Mouse (Mus musculus) brain, embryonic 14.5 days (tissue): ENCODE data around the gene Samd14.

Experiments
- CTCF ChIP-seq: fragments of 200-500 bp; IDR thresholded peaks from 2 replicates; pipeline ENCODE4 v1.5.1; 2012; ENCODE audit warnings: inconsistent platforms, mild to moderate bottlenecking, moderate library complexity, borderline replicate concordance; ENCODE audit not compliant: insufficient read depth, insufficient read length; ENCODE audit errors: extremely low read depth
- POLR2A ChIP-seq: fragments of 200-500 bp; IDR thresholded peaks from 2 replicates; pipeline ENCODE4 v1.6.1; 2012; ENCODE audit warnings: mild to moderate bottlenecking, inconsistent platforms, borderline replicate concordance; ENCODE audit not compliant: poor library complexity, insufficient read depth, insufficient read length, severe bottlenecking; ENCODE audit errors: extremely low read depth

- TF ChIP-seq CTCF (peak; percentile 87), POLR2A (no peak)
Observed at GRCm38 (mm10) chr11:95001058-95001457, 8.6 kb upstream of the Samd14 start.
